Mouse (Mus musculus): ENCODE results near the gene Fdps.

- no peak for TF ChIP-seq CTCF (IDR thresholded peaks at IDR 0.05; ENCODE audit: low read depth)
- TF ChIP-seq EP300 (IDR thresholded peaks at IDR 0.05; ENCODE audit: low read depth): no peak
Observed at GRCm38 (mm10) chr3:89131816-89132215, 30.1 kb upstream of the Fdps start.

All from heart, postnatal 0 days (tissue).